Mouse (Mus musculus) urinary bladder, postnatal 4 days (tissue): ENCODE measurements around the gene F12.
"Not testable (repeated sequence)": the region's sequence is repeated elsewhere in the genome, so short reads cannot be mapped to it uniquely, and the experiment has no call there.

ENCODE experiments used
- DNase-seq, 2 experiments: peaks; one replicate each; pipeline ENCODE4 v3.0.0; 2021 to 2022; ENCODE audit warnings: low spot score in 2 of 2

F12 gene

DNA sequence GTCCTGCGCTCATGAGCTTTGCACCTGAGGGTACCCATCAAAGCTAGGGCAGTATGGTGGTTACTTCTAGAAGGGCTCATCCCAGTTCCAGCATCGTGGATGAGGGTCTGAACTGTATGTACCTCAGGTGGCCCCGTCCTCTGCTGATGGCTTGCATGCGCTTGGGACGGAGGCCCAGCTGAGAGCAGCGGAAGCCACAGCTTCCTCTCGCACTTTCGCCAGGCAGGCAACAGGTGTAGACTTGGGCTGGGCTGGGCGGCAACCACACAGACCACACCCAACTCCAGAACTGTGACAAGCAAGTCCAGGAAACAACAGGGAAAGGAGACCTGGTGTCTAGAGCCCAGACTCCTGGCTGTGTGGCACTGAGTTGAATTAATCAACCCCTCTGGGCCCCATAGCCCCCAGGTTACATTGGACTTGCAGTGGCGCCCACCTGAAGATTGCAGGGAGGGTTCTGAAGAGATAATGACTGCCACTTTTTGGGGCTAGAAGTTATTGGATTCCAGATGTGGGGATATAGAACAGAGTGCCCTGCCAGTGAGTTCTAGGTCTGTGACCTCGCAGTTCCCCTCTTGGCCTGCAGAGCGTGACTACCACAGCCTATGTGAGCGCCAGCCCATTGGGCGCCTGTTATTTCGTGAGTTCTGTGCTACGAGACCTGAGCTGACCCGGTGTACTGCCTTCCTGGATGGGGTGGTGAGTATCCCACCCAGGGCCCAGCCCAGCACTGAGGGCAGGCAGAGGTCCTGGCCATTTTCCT is 23.3 kb upstream of the F12 start:
- no peak for DNase-seq

GRCm38 (mm10) chr13:55449205-55449604 is 22.6 kb upstream of the F12 start:
- DNase-seq: no peak

GRCm38 (mm10) chr13:55448131-55448530 is 21.5 kb upstream of the F12 start:
- DNase-seq: no peak

DNA sequence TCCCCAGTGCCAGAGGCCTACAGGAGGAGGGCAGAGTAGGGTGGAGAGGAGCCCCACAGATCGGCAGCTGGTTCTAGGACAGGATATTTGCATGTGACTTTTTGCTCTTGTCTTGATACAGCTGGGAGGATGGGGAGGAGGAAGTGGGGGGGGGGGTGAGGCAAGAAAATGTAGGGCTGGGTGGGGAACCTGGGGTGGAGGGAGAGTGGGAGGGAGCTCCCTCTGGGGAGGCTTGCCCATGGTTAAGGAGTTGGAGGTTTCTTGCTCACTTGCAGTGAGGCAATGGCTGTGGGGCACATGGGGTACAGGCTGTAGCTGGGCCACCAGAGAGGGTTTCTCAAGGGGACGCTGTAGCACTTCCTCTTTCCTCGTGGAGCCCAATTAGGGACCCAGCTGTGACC is 20.9 kb upstream of the F12 start:
- DNase-seq: no peak

- no peak for DNase-seq
Observed at GRCm38 (mm10) chr13:55446483-55447105, 20.0 kb upstream of the F12 start.

DNA sequence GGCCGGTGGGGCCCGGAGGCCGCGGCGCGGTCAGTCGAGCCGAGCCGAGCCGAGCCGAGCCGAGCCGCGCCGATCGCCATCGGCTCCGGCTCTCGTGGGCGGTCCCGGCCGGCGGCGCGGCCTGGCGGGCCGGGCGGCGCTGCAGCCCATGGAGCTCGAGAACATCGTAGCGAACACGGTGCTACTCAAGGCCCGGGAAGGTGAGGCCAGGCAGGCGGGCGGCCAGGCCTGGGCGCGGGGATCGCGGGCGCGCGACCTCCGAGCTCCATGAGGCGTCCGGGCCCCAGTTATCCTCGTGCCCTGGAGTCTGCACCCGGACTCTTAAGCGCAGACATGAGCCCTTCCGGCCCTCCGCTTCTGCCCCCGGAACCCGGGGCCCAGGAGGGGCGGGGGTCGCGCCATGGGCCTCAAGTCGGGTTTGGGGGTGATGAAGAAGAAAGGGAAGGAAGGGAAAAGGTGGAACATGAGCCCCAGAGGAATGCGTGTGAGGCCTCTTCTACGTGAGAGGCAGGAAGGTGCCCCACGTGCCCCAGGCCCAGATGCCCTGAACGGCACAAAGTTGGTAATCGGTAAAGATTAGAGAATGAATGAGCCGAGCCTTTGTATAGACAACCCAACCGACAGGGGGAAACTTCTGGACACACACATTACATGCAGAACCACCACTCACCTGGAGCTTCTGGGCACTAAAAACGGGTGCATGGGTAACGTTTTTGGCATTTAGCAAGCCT is 18.9 kb upstream of the F12 start:
- DNase-seq: no peak

DNA sequence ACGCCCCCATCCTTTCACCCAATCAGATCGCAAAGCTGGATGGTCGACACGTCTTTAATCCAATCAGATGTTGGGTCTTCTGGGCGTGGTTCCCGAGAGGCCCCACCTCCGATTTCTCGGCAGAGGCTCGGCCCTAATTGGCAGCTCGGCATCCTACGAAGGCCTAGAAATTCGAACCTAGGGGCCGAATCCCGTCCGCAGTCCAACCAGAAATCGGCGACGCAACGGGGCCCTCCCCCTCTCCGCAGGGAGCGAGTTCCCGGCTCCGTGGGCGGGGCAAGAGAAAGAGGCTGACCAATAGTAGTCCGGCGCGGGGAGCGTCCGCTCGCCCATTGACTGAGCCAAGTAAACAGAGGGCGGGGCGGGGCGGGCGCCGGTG is 18.3 kb upstream of the F12 start, which contains the start of gene Grk6:
Gene Grk6 (plus strand): TSS at position 136 of the 379 bp plus-strand sequence.
- DNase-seq: peak; percentile 99 to 100

GRCm38 (mm10) chr13:55444286-55444936 is 17.8 kb upstream of the F12 start:
- peak in 1 of 2 experiments; percentile 84 for DNase-seq

DNA sequence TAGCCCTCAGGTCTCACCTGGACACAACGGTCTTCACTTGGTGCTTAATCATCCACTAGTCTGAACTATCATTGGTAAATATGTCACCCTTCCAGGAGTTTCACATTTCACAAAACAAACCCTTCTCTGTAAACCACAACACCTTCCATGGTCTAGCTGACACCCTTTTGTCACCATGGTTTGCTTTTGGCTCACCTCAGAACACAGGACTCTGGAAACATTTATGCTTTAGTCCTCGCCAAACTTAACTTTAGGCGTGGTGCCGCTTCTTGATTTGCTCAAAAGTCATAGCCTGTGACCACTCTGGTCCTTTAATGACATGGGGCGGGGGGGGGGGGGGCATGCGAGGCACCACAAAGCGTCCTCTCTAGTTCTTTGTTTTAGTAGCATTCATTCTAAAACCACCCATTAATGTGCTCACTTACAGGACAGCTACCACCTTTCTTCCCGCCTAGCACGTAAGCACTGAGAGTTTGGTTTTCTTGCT is 17.2 kb upstream of the F12 start:
- no peak for DNase-seq

- DNase-seq: not testable (repeated sequence)
Observed at GRCm38 (mm10) chr13:55437111-55437629, 10.6 kb upstream of the F12 start.

GRCm38 (mm10) chr13:55431889-55432685 is 5.5 kb upstream of the F12 start:
- no peak for DNase-seq

GRCm38 (mm10) chr13:55430566-55430965 is 4.0 kb upstream of the F12 start:
- no peak for DNase-seq

GRCm38 (mm10) chr13:55429226-55429888 is 2.8 kb upstream of the F12 start:
- DNase-seq: no peak

- DNase-seq: peak; percentile 49 to 72
Observed at GRCm38 (mm10) chr13:55420933-55421800, 5.4 kb downstream of the F12 start.

DNA sequence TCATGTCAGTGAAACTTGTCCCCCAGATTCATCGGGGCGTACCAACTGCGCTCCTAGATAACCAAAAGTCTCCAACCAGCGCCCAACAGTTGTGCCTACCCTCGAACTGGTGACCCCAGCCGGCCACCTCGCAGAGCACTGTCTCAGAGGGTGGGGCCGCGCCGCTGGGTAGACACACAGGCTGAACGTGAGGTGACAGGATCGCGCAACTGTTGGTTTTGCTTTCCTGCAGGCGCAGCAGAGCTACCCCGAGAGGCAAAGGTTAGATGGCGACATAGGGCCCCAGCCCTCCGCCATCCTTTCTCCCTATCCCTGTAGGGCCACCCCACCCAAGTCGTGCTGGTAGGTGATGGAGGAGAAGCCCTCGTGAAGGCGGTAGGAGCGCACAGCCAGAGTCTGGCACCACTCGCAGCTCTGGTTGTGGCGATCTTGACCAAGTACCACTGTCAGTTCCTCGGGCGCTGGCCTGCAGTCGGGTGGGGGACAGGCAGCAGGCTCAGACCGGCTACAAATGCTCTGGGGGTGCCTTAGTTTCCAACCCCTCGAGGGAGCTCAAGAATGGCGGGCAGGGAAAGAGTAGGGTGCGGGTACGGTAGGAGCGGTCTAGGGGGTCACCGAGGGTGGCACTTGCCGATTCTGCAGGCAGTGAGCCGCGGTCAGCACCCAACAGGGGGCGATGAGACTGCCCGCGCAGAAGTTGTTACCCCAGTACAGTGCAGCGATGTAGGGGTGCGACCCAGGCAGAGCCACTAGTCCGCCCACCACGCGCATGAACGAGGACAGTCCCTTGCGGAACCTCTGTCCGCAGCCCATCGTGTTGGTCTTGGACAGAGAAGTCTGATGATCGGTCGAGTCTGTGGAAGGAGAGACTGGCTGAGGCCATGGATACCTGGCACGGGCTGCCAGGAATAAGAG is 6.3 kb downstream of the F12 start:
- DNase-seq: no peak

DNA sequence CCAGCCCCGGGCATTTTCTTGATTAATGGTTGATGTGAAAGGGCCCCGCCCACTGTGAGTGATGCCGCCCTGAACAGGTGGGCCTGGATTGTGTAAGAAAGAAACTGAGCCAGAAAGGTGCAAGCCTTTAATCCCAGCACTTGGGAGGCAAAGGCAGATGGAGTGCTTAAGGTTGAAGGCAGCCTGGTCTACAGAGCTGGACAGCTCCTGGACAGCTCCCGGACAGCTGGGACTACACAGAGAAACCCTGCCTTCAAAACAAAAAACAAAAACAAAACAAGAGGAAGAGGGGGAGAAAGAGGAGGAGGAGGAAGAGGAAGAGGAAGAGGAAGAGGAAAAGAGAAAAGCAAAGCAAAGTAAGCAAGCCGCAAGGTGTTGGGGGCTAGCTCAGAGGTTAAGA is 7.5 kb downstream of the F12 start:
- no peak for DNase-seq

- DNase-seq: peak; percentile 77 to 93
Observed at GRCm38 (mm10) chr13:55418004-55418403, 8.6 kb downstream of the F12 start.

GRCm38 (mm10) chr13:55414743-55415380 is 11.7 kb downstream of the F12 start, which contains the start of gene Pfn3:
Gene Pfn3 (minus strand): TSS chr13:55415232.
- no peak for DNase-seq
